Mouse (Mus musculus) kidney, postnatal 25 days (tissue): Measurements from ENCODE around the gene Mpdz.

Experiments used
- DNase-seq, 2 experiments: peaks; one replicate each; pipeline ENCODE4 v3.0.0; 2021; ENCODE audit warnings: mixed read lengths in 2 of 2

The Mpdz gene

DNA sequence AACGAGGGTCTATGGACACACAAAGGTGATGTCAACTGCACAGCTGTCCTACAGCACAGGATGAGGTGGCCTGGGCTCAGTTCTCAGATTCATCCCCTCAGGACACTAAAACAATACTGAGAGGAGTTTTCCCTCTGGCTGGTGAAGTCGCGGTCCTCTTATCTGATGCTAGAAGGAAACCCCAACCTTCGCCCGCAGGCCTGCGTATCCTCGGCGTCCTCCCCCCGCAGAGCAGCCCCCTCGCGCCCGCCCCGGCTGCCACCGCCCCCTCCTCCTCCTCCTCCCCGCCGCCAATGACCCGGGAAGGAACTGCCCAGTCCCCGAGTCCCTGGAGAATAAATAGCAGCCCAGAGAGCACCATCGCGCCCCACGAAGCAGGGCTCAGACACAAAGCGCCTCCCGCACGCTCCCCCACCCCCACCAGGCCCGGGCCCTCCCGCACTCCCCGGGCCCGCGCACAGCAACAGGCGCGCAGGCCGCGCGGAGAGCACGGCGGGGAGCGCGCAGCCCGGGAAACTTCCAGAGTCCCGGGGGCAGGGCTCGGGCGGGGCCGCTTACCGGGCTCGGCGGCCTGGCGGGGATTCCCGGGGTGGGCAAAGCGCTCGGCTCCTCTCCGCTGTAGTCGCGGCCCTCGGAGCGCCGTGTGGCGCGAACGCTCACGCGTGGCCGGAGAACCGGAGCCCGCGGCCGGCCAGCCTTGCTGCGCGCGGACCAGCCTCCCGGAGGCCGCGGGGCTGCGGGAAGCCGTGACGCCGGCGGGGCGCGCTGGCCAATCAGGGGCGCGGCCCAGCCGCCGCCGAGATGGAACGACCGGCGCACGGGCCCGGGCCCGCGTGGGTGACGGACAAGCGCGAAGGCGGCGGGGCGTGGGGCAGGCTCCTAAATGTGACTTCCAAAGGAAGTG lies at the start of gene Mpdz:
Gene Mpdz, minus strand, starts transcription at position 738 of the 904 bp plus-strand sequence.
- DNase-seq: peak; percentile 66 to 82

DNA sequence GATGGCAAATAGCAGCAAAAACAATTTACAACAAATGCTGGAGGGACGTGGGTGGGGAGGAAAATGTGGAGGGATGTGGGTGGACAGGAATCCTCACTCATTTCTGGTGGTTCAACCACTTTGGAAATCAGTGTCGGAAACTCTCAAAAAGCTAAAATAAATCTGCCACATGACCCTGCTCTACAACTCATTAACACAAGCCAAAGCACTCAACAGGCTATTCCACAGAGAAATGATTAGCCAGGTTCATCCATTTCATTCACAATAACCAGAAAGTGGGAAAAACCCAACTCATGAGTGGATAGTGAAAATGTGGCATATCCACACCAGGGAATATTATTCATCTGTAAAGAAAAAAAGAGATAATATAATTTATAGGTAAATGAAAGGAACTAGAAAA lies 47.9 kb upstream of the Mpdz start:
- DNase-seq: no peak

- no peak for DNase-seq
Measured at GRCm38 (mm10) chr4:81484603-81485002, 42.0 kb upstream of the Mpdz start.

- DNase-seq: no peak
Measured at GRCm38 (mm10) chr4:81483887-81484602, 41.4 kb upstream of the Mpdz start.

GRCm38 (mm10) chr4:81483159-81483558 lies 40.5 kb upstream of the Mpdz start:
- DNase-seq: no peak

DNA sequence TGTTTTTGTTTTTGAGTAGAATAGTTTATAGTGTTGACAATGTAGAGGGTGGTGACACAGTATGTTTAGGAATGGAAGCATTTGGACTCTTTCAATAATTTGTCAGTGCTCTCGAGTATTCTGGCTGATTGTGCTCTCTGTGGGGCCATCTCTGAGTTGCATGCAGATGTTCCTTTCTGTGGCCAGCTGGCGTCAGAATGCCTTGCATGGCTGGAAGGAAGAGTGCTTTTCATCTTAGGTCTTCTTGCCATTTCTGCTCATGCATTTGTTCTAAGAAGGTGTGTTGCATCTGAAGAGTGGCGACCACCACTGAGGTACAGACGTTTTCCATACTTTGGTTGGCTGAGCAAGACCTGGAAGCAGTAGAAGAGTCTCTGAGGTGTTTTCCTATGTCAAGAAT lies 24.2 kb upstream of the Mpdz start:
- no peak for DNase-seq

GRCm38 (mm10) chr4:81465172-81465571 lies 22.6 kb upstream of the Mpdz start:
- no peak for DNase-seq

- no peak for DNase-seq
Measured at GRCm38 (mm10) chr4:81462253-81462652, 19.6 kb upstream of the Mpdz start.

GRCm38 (mm10) chr4:81458921-81459320 lies 16.3 kb upstream of the Mpdz start:
- DNase-seq: no peak

GRCm38 (mm10) chr4:81453806-81454205 lies 11.2 kb upstream of the Mpdz start:
- no peak for DNase-seq

- DNase-seq: no peak
Measured at GRCm38 (mm10) chr4:81452183-81452582, 9.6 kb upstream of the Mpdz start.

DNA sequence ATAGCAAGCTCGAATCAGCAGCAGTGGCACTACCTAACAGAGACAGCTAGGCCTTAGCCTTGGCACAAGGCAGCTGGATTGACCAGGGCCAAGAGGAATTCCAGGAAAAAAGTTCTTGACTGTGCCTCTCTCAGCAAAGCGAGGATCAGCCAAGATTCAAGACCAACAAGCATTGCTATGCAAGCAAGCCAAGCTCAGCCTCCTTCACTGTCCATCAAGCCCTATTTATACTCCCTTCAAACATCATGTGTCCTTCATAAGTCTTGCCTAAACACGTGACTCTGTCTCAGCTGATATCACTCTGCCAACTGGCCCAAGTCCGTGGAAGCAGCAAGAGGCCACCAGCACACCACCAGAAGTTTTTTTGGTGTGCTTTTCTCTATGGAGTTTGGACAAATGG lies 6.8 kb upstream of the Mpdz start:
- DNase-seq: no peak

DNA sequence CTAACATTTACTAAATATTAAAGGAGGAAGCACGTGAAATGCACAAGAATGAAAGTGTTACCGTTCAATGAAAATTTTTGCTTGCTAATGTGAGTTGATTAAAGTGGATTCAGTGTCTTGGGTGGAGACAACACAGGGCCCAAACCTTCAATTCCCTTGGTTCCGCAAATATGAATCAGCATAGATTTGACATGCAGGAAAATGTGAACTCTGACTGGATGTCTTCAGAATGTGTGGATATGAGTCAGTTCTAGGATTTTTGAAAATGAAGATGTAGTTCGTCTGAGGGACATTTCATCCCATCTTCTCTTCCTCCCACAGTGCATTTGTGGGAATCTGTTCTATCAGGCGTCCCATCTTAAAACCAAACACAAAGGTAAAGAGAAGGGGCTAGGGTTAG lies 951 bp upstream of the Mpdz start:
- no peak for DNase-seq

GRCm38 (mm10) chr4:81433961-81434360 lies 8.7 kb downstream of the Mpdz start:
- no peak for DNase-seq

- no peak for DNase-seq
Measured at GRCm38 (mm10) chr4:81430826-81431225, 11.8 kb downstream of the Mpdz start.

DNA sequence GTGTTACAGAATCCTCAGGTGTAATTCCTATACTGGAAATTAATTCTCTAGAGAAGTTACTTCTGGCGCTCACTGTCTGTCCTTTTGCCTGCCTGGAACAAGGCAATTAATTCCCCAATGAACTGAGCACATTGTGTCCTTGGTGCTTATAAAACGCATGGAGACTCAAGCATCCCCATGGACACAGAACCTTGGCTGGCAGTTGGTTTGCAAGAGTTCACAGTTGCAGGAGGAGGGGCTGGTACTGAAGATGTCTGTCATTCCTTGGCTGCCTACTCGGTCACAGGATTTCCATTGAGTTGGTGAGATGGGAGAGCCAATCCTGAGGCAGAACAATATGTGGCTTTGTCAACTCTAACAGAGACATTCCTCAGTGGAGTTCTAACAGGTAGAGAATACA lies 12.5 kb downstream of the Mpdz start:
- peak in 1 of 2 experiments; percentile 37 for DNase-seq

DNA sequence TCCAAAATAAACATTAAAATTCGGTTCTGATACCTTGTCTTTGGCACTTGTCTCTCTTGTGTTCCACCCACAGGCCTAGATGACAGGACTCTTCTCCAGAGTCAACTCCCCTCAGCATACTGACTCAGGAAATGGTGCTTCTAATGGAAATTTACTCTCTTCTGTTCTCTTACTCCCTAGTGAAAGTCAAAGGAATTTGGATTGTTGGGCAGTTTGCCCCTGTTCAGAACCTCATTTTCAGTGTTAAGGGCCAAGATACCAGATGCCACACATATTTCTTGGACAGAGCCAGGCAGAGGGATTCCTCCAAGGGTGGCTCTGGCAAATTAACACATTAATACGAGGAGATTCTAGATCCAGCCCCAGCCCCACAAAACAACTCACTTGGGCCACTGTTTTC lies 12.9 kb downstream of the Mpdz start:
- peak in 1 of 2 experiments; percentile 5 for DNase-seq

DNA sequence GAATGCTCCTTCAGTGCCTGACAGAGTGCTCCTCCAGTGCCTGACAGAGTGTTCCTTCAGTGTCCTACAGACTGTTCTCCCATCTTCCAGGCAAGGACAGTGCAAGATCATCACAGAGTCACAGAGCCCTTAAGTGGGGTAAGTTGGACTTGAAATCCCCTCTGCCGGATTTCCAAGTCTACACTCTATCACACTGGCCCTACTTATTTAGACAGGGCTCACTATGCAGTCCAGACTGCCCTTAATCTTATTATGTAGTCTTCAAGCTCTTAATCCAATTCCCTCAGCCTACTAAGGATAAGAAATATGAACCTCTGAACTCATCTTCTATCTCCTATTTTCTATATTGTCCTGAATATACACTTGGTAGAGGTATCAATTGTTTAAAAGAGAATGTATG lies 19.1 kb downstream of the Mpdz start:
- no peak for DNase-seq

DNA sequence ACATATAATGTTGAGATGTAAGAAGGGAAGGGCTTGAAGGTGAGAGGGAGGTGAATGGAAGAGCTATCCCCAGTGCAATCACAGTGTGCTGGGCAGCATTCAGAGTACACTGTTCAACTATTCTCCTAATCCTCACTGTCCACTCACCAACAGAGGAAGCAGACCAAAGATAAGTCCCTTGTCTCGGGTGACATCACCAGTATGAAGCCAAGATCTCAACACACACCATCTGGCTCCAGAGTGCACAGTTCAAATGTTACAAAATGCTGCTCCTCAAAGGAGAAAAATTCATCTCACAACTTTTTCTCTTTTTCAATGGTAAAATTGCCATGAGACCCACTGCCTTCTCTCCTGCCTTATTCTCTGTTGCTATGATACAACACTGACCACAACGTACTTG lies 21.0 kb downstream of the Mpdz start:
- DNase-seq: no peak

GRCm38 (mm10) chr4:81415324-81416026 lies 27.1 kb downstream of the Mpdz start:
- no peak for DNase-seq

DNA sequence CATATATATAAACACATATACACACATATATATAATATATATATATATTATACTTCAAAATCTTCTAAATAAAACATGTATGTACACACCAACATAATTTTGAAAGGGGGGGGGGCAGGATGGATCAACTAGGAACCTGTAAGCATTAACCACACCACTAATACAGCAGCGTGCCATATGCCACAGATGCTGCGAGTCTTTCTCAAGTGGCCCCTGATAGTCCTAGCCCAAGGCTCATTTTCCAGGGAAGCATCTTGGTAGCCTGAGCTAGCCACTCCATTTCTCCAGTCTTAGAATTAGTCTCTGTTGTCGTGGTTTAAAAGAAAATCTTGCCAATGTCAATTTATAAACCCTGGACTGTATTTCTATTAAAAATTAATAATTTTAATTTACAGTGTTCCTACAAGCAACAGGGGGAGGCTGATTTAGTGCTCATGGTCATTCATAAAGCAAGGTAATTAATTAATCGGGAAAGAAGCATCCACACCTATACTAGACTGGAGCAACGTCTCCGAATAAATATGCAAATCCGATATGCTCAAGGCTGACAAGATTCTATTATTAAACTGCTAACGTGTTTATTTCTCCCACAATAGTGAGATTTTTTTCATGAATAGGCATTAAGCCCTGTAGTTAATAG lies 27.8 kb downstream of the Mpdz start:
- DNase-seq: no peak

DNA sequence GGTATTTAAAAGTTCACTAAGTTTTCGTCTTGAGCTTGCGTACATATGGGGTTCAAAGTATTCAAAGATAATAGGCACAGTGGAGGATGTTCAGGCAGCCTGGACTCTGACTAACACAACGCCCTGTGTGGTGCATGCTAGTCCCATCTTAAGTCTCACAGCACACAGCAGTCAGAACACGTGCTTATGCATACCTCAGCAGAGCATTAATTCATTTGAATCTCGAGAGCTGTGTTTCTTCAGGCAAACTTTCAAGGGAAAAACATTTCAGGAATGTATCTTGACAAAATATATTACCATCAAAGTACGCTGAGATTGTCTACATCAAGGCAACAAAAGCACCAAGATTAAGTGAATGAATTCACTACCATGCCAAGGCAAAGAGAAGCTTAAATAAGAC lies 45.7 kb downstream of the Mpdz start:
- DNase-seq: no peak

- DNase-seq: no peak
Measured at GRCm38 (mm10) chr4:81392869-81393268, 49.7 kb downstream of the Mpdz start.
